Mouse (Mus musculus): ENCODE measurements around the gene Nkain2. TPM values are rescaled to one million over a fixed set of nuclear protein-coding genes. Genes with fewer than 3 reads are reported as not detected.

The Nkain2 gene
- polyA plus RNA-seq, 1 experiment from 2014 or later = 0.11 TPM

DNA sequence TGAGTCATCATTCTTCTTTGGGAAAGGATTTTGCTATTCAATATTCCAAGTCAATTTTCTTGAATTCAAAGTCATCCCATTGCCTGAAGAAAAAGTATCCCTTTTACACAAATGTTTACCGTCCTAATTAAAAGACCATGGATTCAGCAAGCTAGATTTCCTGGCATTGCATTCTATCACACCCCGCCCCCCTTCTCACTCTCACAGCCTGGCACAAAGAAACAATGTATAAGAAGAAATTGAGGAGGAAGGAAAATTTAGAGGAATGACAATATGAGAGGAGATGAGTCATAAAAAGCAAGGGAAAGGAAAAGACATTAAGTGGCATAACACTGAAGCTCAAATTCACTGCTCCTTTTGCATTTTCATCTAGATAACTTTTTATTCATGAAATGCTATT lies 193.6 kb downstream of the Nkain2 start:
- DNase-seq (no peak), ATAC-seq (no peak)
- Histone ChIP-seq H3K9ac (replicated peaks) (no peak overlapping the region), H3K4me3 (ENCODE audit: low read depth, low read length) (no peak overlapping the region), H3K36me3 (replicated peaks; ENCODE audit: insufficient read depth, low read length) (no peaks in the 10 kb centered on the region), H3K4me1 (ENCODE audit: insufficient read depth) (no peaks in the 10 kb centered on the region), H3K9me3 (ENCODE audit: low read length) (no peaks in the 10 kb centered on the region), H3K4me2 (ENCODE audit: low read depth, low read length) (no peak overlapping the region), H3K27me3 (ENCODE audit: insufficient read depth, low read length) (no peaks in the 10 kb centered on the region), H3K27ac (ENCODE audit: low read depth) (no peak overlapping the region)
- WGBS (ENCODE audit: insufficient replicate concordance) = 70% methylated on average over 2 of the region's 2 CpGs
- TF ChIP-seq CTCF (IDR thresholded peaks at IDR 0.05; ENCODE audit: low read depth) (no peak), EP300 (IDR thresholded peaks at IDR 0.05; ENCODE audit: low read depth) (no peak)

DNA sequence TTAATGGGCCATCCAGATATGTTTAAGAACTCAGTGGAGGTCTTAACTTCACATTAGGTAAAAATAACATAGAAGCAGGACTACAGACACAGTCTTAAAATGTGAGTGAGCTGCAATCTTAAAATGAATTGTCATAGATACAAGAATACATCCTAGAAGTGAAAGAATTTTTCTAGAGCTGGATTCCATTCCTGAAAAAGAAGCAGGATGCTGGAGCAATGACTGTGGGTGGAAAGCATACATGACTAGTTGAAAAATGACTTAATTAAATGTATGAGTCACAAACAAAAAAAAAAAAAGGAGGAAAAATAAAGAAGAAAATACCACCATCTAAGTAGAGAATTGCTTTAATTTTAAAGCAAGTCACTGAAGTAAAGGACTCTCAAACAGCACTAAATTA lies 205.7 kb downstream of the Nkain2 start:
- Histone ChIP-seq H3K4me2 (ENCODE audit: low read depth, low read length) (no peak overlapping the region), H3K27ac (ENCODE audit: low read depth) (no peak overlapping the region), H3K4me3 (ENCODE audit: low read depth, low read length) (no peak overlapping the region), H3K36me3 (replicated peaks; ENCODE audit: insufficient read depth, low read length) (no peaks in the 10 kb centered on the region), H3K9me3 (ENCODE audit: low read length) (no peaks in the 10 kb centered on the region; the same call in 1 of the 2 replicates), H3K4me1 (ENCODE audit: insufficient read depth) (no peaks in the 10 kb centered on the region), H3K27me3 (ENCODE audit: insufficient read depth, low read length) (no peaks in the 10 kb centered on the region), H3K9ac (replicated peaks) (no peak overlapping the region)
- DNase-seq (no peak), ATAC-seq (no peak)
- TF ChIP-seq CTCF (IDR thresholded peaks at IDR 0.05; ENCODE audit: low read depth) = no peak
- TF ChIP-seq EP300 (IDR thresholded peaks at IDR 0.05; ENCODE audit: low read depth) = no peak

DNA sequence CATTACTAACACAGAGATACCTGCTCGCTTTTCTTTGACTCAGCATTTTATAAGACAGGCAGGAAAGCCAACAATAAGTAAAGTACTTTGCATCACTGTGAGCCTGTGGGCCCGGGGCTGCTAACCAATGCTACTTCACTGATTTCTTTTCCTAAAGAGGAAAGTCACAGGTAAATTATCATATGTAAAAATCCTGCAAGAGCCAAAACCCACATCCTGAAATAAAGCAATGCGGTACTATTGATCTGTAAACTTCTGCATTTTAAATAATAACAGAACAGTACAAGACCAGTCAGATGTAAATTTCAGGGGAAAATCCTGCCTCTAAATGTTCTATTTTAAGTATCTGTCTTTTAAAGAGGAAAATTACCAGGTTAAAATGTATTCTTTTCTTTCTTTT lies 250.0 kb downstream of the Nkain2 start:
- no peak for ATAC-seq
- H3K4me1 ChIP-seq (ENCODE audit: insufficient read depth) = no peaks in the 10 kb centered on the region
- DNase-seq = no peak
- no peak overlapping the region for H3K9ac ChIP-seq (replicated peaks)
- H3K27ac ChIP-seq (ENCODE audit: low read depth) = no peak overlapping the region
- H3K4me3 ChIP-seq (ENCODE audit: low read depth, low read length) = no peak overlapping the region
- no peaks in the 10 kb centered on the region for H3K27me3 ChIP-seq (ENCODE audit: insufficient read depth, low read length)
- 62% methylated on average over 3 of the region's 3 CpGs for WGBS (ENCODE audit: insufficient replicate concordance)
- TF ChIP-seq EP300 (IDR thresholded peaks at IDR 0.05; ENCODE audit: low read depth) (no peak), CTCF (IDR thresholded peaks at IDR 0.05; ENCODE audit: low read depth) (no peak)
- H3K9me3 ChIP-seq (ENCODE audit: low read length) = no peaks in the 10 kb centered on the region
- H3K36me3 ChIP-seq (replicated peaks; ENCODE audit: insufficient read depth, low read length) = no peaks in the 10 kb centered on the region
- H3K4me2 ChIP-seq (ENCODE audit: low read depth, low read length) = no peak overlapping the region

DNA sequence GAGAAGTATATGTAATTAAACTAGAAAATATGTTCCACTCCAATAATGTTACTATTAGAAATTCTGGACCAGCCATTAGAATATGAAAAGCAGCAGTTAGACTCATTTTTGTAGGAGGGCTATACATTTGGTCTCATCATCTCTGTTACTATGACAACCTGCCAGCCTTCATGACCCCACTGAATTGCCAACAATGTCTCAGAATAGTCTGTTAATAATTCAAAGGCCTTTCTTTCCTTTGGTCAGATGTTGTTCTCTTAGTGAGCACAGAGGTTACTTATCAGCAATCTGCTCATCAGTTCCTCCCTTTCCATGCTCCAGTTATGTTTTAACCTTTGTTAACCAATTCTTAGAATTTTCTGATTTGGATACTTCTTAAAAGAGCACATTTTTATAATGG lies 251.1 kb downstream of the Nkain2 start:
- Histone ChIP-seq H3K36me3 (replicated peaks; ENCODE audit: insufficient read depth, low read length) (no peaks in the 10 kb centered on the region), H3K27me3 (ENCODE audit: insufficient read depth, low read length) (no peaks in the 10 kb centered on the region), H3K9me3 (ENCODE audit: low read length) (no peaks in the 10 kb centered on the region), H3K4me1 (ENCODE audit: insufficient read depth) (no peaks in the 10 kb centered on the region), H3K4me2 (ENCODE audit: low read depth, low read length) (no peak overlapping the region), H3K9ac (replicated peaks) (no peak overlapping the region), H3K27ac (ENCODE audit: low read depth) (no peak overlapping the region), H3K4me3 (ENCODE audit: low read depth, low read length) (no peak overlapping the region)
- DNase-seq (no peak), ATAC-seq (no peak)
- TF ChIP-seq EP300 (IDR thresholded peaks at IDR 0.05; ENCODE audit: low read depth) = no peak
- TF ChIP-seq CTCF (IDR thresholded peaks at IDR 0.05; ENCODE audit: low read depth) = no peak

DNA sequence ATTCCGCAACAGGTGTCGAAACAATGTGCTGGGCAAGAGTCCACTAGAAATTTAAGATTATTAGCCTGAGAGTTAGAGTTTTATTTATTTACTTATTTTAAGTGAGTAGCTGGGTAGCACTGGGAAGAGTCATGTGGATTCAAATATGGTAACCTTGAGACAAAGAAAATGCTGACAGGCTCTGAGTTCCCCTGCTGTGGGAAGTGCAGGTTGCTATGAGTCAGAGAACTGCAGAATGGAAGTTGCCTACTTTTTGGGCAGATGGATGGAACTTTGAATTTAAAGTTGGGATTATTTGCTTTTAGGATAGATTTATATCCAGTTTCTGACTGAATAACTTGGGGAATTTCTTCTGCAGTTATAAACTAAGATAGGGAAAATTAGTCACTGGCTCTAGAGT lies 259.2 kb downstream of the Nkain2 start:
- no peak overlapping the region for H3K9ac ChIP-seq (replicated peaks)
- ATAC-seq (no peak), DNase-seq (no peak)
- H3K4me2 ChIP-seq (ENCODE audit: low read depth, low read length) = no peak overlapping the region
- 84% methylated on average over 2 of the region's 2 CpGs for WGBS (ENCODE audit: insufficient replicate concordance)
- no peaks in the 10 kb centered on the region for H3K4me1 ChIP-seq (ENCODE audit: insufficient read depth)
- TF ChIP-seq EP300 (IDR thresholded peaks at IDR 0.05; ENCODE audit: low read depth) = no peak
- no peak for TF ChIP-seq CTCF (IDR thresholded peaks at IDR 0.05; ENCODE audit: low read depth)
- no peaks in the 10 kb centered on the region for H3K36me3 ChIP-seq (replicated peaks; ENCODE audit: insufficient read depth, low read length)
- H3K27ac ChIP-seq (ENCODE audit: low read depth) = no peak overlapping the region
- H3K9me3 ChIP-seq (ENCODE audit: low read length) = no peaks in the 10 kb centered on the region
- no peak overlapping the region for H3K4me3 ChIP-seq (ENCODE audit: low read depth, low read length)
- no peaks in the 10 kb centered on the region for H3K27me3 ChIP-seq (ENCODE audit: insufficient read depth, low read length)

DNA sequence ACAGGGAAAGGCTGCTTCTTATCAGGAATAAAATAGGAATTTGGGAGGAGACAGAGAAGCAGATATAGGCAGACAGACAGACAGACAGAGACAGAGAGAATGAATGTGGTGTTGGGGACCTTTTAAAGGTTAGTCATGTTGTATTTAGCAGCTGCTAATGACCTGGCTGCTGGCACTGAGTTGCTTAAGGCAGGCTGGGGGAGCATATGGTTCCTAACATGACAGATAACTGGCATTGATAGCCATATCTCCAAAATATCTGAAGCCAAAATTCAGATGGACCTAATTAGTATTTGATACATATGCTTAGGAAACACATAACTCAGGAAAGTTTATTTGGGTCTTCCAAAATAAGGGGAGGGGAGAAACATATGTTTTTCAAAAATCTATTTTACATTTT lies 285.8 kb downstream of the Nkain2 start:
- Histone ChIP-seq H3K4me2 (ENCODE audit: low read depth, low read length) (no peak overlapping the region), H3K4me3 (ENCODE audit: low read depth, low read length) (no peak overlapping the region), H3K27me3 (ENCODE audit: insufficient read depth, low read length) (no peaks in the 10 kb centered on the region), H3K4me1 (ENCODE audit: insufficient read depth) (no peaks in the 10 kb centered on the region), H3K27ac (ENCODE audit: low read depth) (no peak overlapping the region), H3K36me3 (replicated peaks; ENCODE audit: insufficient read depth, low read length) (no peaks in the 10 kb centered on the region), H3K9me3 (ENCODE audit: low read length) (no peaks in the 10 kb centered on the region), H3K9ac (replicated peaks) (no peak overlapping the region)
- ATAC-seq = no peak
- no peak for DNase-seq
- TF ChIP-seq CTCF (IDR thresholded peaks at IDR 0.05; ENCODE audit: low read depth) (no peak), EP300 (IDR thresholded peaks at IDR 0.05; ENCODE audit: low read depth) (no peak)

DNA sequence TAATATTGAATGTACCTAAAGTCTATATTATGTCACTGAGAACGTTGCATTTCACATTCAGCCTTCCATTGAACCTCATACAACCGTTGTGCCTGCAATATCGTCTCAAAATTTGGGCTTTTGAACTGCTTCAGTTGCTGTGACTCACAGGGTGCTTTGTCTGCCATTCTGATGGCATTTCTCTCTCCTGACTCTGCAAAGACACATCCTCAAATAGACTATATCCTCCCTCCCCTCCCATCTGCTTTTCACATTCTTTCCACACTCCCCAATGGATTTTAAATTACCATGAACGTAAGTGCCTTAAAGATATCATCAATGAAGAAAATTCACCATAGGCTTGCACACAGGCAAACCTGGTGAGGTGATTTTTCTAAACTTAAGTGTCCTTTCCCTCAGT lies 287.5 kb downstream of the Nkain2 start:
- H3K4me1 ChIP-seq (ENCODE audit: insufficient read depth) = no peaks in the 10 kb centered on the region
- no peak for DNase-seq
- WGBS (ENCODE audit: insufficient replicate concordance) = 62% methylated on average over 4 of the region's 4 CpGs
- no peaks in the 10 kb centered on the region for H3K36me3 ChIP-seq (replicated peaks; ENCODE audit: insufficient read depth, low read length)
- no peak overlapping the region for H3K9ac ChIP-seq (replicated peaks)
- TF ChIP-seq EP300 (IDR thresholded peaks at IDR 0.05; ENCODE audit: low read depth) (no peak), CTCF (IDR thresholded peaks at IDR 0.05; ENCODE audit: low read depth) (no peak)
- H3K9me3 ChIP-seq (ENCODE audit: low read length) = no peaks in the 10 kb centered on the region
- H3K4me3 ChIP-seq (ENCODE audit: low read depth, low read length) = no peak overlapping the region
- no peak overlapping the region for H3K27ac ChIP-seq (ENCODE audit: low read depth)
- no peak for ATAC-seq
- H3K4me2 ChIP-seq (ENCODE audit: low read depth, low read length) = no peak overlapping the region
- H3K27me3 ChIP-seq (ENCODE audit: insufficient read depth, low read length) = no peaks in the 10 kb centered on the region

Measured in liver, postnatal 0 days (tissue).